Mouse (Mus musculus) c-Kit-positive CD71-positive TER-119-negative erythroid progenitor cells, embryonic 14.5 days (primary cell): ENCODE measurements around the gene Man2a2.

Experiments used
- DNase-seq: peaks from one replicate; pipeline ENCODE4 v3.0.0-alpha.2; 2013; ENCODE audit warnings: low read depth

Man2a2 gene

GRCm38 (mm10) chr7:80371041-80371751 lies at the start of gene Man2a2:
Gene Man2a2 (minus strand): TSS chr7:80371375.
- no peak for DNase-seq

- DNase-seq, result no peak
These were observed 49.4 kb upstream of the Man2a2 start for GRCm38 (mm10) chr7:80420586-80420985.

DNA sequence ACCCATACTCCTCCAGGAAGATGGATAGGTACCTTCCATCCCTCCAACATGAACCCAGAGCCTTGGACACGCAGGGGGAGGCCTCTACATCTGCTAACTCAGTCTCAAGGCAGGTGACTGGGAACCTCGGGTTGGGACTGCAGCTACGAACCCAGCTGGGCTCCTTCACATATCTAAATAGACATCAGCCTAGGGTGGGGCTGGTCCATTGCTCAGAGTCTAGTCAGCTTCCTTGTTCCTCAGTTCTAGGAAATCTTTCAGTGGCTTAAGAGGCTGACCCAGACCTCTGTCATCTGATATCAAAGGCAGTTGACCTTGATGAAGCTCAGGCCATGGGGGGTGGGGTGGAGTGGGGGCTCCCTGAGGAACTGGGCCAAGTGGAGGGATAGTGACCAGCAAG lies 48.1 kb upstream of the Man2a2 start:
- DNase-seq, result no peak

- DNase-seq, result no peak
These were observed 46.9 kb upstream of the Man2a2 start for GRCm38 (mm10) chr7:80418036-80418435.

DNA sequence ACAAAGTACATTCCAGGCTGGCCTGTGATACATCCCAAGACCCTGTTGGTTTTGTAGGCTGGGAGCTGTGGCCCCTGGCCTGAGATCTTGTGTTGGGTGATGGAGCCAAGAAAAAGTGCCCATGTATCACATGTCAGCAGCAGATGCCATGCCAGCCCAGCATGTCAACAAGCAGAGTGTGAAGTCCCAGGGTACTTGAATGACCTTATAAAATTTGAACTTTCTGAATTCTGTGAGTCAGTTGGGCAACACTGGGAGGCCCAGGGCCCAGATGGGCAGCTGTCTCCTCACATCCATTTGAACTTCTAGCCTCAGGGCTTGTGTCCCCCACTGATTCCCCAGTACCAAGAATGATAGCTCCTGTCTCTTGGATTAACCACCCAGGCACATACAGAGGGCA lies 46.4 kb upstream of the Man2a2 start:
- DNase-seq, result no peak

GRCm38 (mm10) chr7:80416969-80417368 lies 45.8 kb upstream of the Man2a2 start:
- no peak for DNase-seq

GRCm38 (mm10) chr7:80414303-80414855 lies 43.2 kb upstream of the Man2a2 start:
- DNase-seq, result no peak

- DNase-seq, result no peak
These were observed 42.5 kb upstream of the Man2a2 start for GRCm38 (mm10) chr7:80413512-80414302.

DNA sequence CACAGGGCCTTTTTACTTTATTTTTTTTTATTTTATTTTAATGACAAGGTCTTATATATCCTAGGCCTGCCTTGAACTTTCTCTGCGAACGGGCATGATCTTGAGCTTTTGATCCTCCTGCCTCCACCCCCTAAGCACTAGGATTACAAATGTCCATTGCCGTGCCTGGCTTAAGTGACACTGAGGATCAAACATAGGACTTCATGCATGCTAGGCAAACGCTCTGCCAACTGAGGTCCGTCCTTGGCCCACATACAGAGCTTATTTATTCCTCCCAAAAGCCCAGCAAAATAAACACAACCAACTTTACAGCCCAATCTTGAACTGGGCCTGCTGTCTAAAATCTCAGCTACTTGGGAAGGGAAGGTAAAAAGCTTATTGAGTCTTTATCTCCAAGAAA lies 41.6 kb upstream of the Man2a2 start:
- no peak for DNase-seq

DNA sequence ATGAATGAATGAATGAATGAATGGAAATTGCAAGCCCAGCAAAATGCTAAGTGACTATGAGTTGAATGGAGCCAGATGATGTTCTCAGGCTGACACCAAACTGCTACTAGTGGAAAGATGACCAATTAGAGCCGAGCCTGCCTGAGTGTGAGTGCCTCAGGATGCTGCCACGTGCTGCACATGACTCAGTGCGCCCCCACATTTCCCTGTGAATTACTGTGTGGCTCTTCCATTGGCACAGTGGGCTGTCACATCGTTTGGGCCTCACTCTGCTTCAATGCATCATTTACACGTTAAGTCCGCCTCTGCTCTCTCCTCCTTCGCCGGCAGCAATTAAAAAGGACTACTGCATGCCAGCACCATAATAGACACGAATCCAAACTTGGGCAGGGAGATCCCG lies 41.1 kb upstream of the Man2a2 start:
- DNase-seq, result no peak

- DNase-seq, result no peak
These were observed 39.2 kb upstream of the Man2a2 start for GRCm38 (mm10) chr7:80410380-80410779.

GRCm38 (mm10) chr7:80407712-80408111 lies 36.5 kb upstream of the Man2a2 start:
- DNase-seq, result no peak

- no peak for DNase-seq
These were observed 35.0 kb upstream of the Man2a2 start for GRCm38 (mm10) chr7:80406186-80406585.

- no peak for DNase-seq
These were observed 34.1 kb upstream of the Man2a2 start, which contains the start of gene Furin for GRCm38 (mm10) chr7:80405188-80405695. Gene Furin (minus strand): TSS chr7:80405436.

DNA sequence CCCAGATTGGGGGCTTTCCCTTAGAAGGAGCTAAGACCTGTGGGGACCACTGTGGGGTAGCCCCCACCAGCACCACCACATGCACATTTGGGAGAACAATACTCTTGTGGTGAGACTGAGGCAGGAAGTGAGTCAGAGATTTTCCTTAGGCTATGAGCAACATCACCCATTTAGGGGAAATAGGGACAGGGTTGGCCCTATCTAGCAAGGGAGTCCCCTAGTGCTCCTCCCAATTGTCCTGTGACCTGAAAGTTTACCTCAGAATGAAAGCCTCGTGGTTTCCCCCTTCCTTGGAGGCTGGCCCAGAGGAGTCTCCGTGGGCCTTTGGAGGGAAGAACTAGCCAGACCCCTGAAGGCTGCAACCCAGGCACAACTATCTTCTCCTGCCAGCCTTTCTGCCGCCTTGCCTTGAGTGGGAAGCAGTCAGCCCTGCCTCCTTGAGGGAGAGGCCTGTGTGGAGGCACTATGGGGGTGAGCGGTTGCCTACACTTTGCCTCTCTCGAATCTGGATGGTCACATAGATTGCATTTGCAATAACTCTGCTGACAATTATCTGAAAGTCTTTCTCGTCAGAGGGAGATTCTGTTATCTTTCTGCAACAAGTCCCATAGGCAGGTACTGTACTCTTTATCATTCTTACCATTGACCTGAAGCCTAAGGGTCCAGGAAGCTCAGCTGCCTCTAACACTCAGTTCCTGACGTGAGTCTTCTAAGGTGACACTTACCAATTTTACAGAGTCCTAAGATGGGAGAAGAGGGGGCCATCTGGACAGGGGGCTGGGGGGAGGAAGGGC lies 33.1 kb upstream of the Man2a2 start:
- DNase-seq, result no peak

GRCm38 (mm10) chr7:80403551-80403950 lies 32.4 kb upstream of the Man2a2 start:
- DNase-seq, result no peak

- DNase-seq, result no peak
These were observed 31.6 kb upstream of the Man2a2 start for GRCm38 (mm10) chr7:80402651-80403321.

- no peak for DNase-seq
These were observed 30.9 kb upstream of the Man2a2 start for GRCm38 (mm10) chr7:80401860-80402641.

- DNase-seq, result no peak
These were observed 30.1 kb upstream of the Man2a2 start for GRCm38 (mm10) chr7:80401041-80401859.

GRCm38 (mm10) chr7:80400571-80400970 lies 29.4 kb upstream of the Man2a2 start:
- DNase-seq, result no peak
